Mouse (Mus musculus): ENCODE results near the gene Zmynd11. TPM values are rescaled to one million over a fixed set of nuclear protein-coding genes. Genes with fewer than 3 reads are reported as not detected.

Gene Zmynd11
- polyA plus RNA-seq, 1 experiment: 0.62 TPM

- Histone ChIP-seq H3K4me1 (ENCODE audit: control insufficient read depth) (peaks cover 31% of the 10 kb centered on the region), H3K4me3 (replicated peaks) (peak overlapping the region; percentile 86), H3K36me3 (ENCODE audit: control insufficient read depth) (no peaks in the 10 kb centered on the region), H3K27me3 (ENCODE audit: control insufficient read depth) (peaks cover 38% of the 10 kb centered on the region), H3K9me3 (ENCODE audit: control insufficient read depth, low read length) (no peaks in the 10 kb centered on the region)
- no peak for TF ChIP-seq TAL1 (IDR thresholded peaks at IDR 0.05; ENCODE audit: low read length)
- TF ChIP-seq GATA1 (IDR thresholded peaks at IDR 0.05; ENCODE audit: low read length): no peak
Observed at GRCm38 (mm10) chr13:9763828-9764645, 1.1 kb downstream of the Zmynd11 start.

- TF ChIP-seq GATA1 (IDR thresholded peaks at IDR 0.05; ENCODE audit: low read length) (no peak), TAL1 (IDR thresholded peaks at IDR 0.05; ENCODE audit: low read length) (no peak)
- Histone ChIP-seq H3K9me3 (ENCODE audit: control insufficient read depth, low read length) (no peaks in the 10 kb centered on the region), H3K36me3 (ENCODE audit: control insufficient read depth) (no peaks in the 10 kb centered on the region), H3K4me1 (ENCODE audit: control insufficient read depth) (peaks cover 31% of the 10 kb centered on the region), H3K4me3 (replicated peaks) (peak overlapping the region; percentile 86), H3K27me3 (ENCODE audit: control insufficient read depth) (peaks cover 31% of the 10 kb centered on the region)
Observed at GRCm38 (mm10) chr13:9763100-9763827, 1.9 kb downstream of the Zmynd11 start.

- Histone ChIP-seq H3K4me3 (replicated peaks) (no peak overlapping the region), H3K4me1 (ENCODE audit: control insufficient read depth) (peaks cover 27% of the 10 kb centered on the region)
- no peak for TF ChIP-seq TAL1 (IDR thresholded peaks at IDR 0.05; ENCODE audit: low read length)
- TF ChIP-seq GATA1 (IDR thresholded peaks at IDR 0.05; ENCODE audit: low read length): no peak
Observed at GRCm38 (mm10) chr13:9760057-9760456, 5.1 kb downstream of the Zmynd11 start.

GRCm38 (mm10) chr13:9757842-9758491 lies 7.2 kb downstream of the Zmynd11 start:
- Histone ChIP-seq H3K4me1 (ENCODE audit: control insufficient read depth) (peaks cover 17% of the 10 kb centered on the region), H3K27me3 (ENCODE audit: control insufficient read depth) (no peaks in the 10 kb centered on the region), H3K36me3 (ENCODE audit: control insufficient read depth) (no peaks in the 10 kb centered on the region), H3K4me3 (replicated peaks) (no peak overlapping the region), H3K9me3 (ENCODE audit: control insufficient read depth, low read length) (no peaks in the 10 kb centered on the region)
- TF ChIP-seq GATA1 (IDR thresholded peaks at IDR 0.05; ENCODE audit: low read length) (no peak), TAL1 (IDR thresholded peaks at IDR 0.05; ENCODE audit: low read length) (no peak)

More at GRCm38 (mm10) chr13:9760057-9760456, 5.1 kb downstream of the Zmynd11 start:
- H3K9me3 ChIP-seq (ENCODE audit: control insufficient read depth, low read length): no peaks in the 10 kb centered on the region
- peaks cover 5% of the 10 kb centered on the region for H3K27me3 ChIP-seq (ENCODE audit: control insufficient read depth)
- no peaks in the 10 kb centered on the region for H3K36me3 ChIP-seq (ENCODE audit: control insufficient read depth)

- Histone ChIP-seq H3K27me3 (ENCODE audit: control insufficient read depth) (no peaks in the 10 kb centered on the region), H3K4me1 (ENCODE audit: control insufficient read depth) (peaks cover 2% of the 10 kb centered on the region), H3K36me3 (ENCODE audit: control insufficient read depth) (no peaks in the 10 kb centered on the region), H3K9me3 (ENCODE audit: control insufficient read depth, low read length) (no peaks in the 10 kb centered on the region), H3K4me3 (replicated peaks) (no peak overlapping the region)
- TF ChIP-seq GATA1 (IDR thresholded peaks at IDR 0.05; ENCODE audit: low read length) (no peak), TAL1 (IDR thresholded peaks at IDR 0.05; ENCODE audit: low read length) (no peak)
Observed at GRCm38 (mm10) chr13:9753706-9754105, 11.4 kb downstream of the Zmynd11 start.

GRCm38 (mm10) chr13:9750320-9750719 lies 14.8 kb downstream of the Zmynd11 start:
- TF ChIP-seq GATA1 (IDR thresholded peaks at IDR 0.05; ENCODE audit: low read length) (no peak), TAL1 (IDR thresholded peaks at IDR 0.05; ENCODE audit: low read length) (no peak)
- no peaks in the 10 kb centered on the region for H3K36me3 ChIP-seq (ENCODE audit: control insufficient read depth)
- no peaks in the 10 kb centered on the region for H3K9me3 ChIP-seq (ENCODE audit: control insufficient read depth, low read length)
- no peaks in the 10 kb centered on the region for H3K27me3 ChIP-seq (ENCODE audit: control insufficient read depth)
- H3K4me1 ChIP-seq (ENCODE audit: control insufficient read depth): peaks cover 2% of the 10 kb centered on the region; the same call in 1 of the 2 replicates
- no peak overlapping the region for H3K4me3 ChIP-seq (replicated peaks)

GRCm38 (mm10) chr13:9749796-9750195 lies 15.3 kb downstream of the Zmynd11 start:
- no peak overlapping the region for H3K4me3 ChIP-seq (replicated peaks)
- no peaks in the 10 kb centered on the region for H3K27me3 ChIP-seq (ENCODE audit: control insufficient read depth)
- no peak for TF ChIP-seq GATA1 (IDR thresholded peaks at IDR 0.05; ENCODE audit: low read length)
- no peak for TF ChIP-seq TAL1 (IDR thresholded peaks at IDR 0.05; ENCODE audit: low read length)

GRCm38 (mm10) chr13:9738190-9738589 lies 26.9 kb downstream of the Zmynd11 start:
- Histone ChIP-seq H3K27me3 (ENCODE audit: control insufficient read depth) (no peaks in the 10 kb centered on the region), H3K9me3 (ENCODE audit: control insufficient read depth, low read length) (no peaks in the 10 kb centered on the region)

More at GRCm38 (mm10) chr13:9749796-9750195, 15.3 kb downstream of the Zmynd11 start:
- Histone ChIP-seq H3K9me3 (ENCODE audit: control insufficient read depth, low read length) (no peaks in the 10 kb centered on the region), H3K4me1 (ENCODE audit: control insufficient read depth) (peaks cover 2% of the 10 kb centered on the region; the same call in 1 of the 2 replicates), H3K36me3 (ENCODE audit: control insufficient read depth) (no peaks in the 10 kb centered on the region)

More at GRCm38 (mm10) chr13:9738190-9738589, 26.9 kb downstream of the Zmynd11 start:
- no peak overlapping the region for H3K4me3 ChIP-seq (replicated peaks)
- no peaks in the 10 kb centered on the region; the same call in none of the 2 replicates for H3K36me3 ChIP-seq (ENCODE audit: control insufficient read depth)
- H3K4me1 ChIP-seq (ENCODE audit: control insufficient read depth): peaks cover 11% of the 10 kb centered on the region
- TF ChIP-seq TAL1 (IDR thresholded peaks at IDR 0.05; ENCODE audit: low read length): no peak
- TF ChIP-seq GATA1 (IDR thresholded peaks at IDR 0.05; ENCODE audit: low read length): no peak
